Mouse (Mus musculus): ENCODE data around the gene Itgad.

Gene Itgad

GRCm38 (mm10) chr7:128243921-128244320, 89.7 kb downstream of the Itgad start:
- DNase-seq (ENCODE audit: low spot score in 2 of 2), result no peak

- no peak for DNase-seq (ENCODE audit: low spot score in 2 of 2)
These were observed 90.3 kb downstream of the Itgad start for GRCm38 (mm10) chr7:128244410-128245025.

- no peak for DNase-seq (ENCODE audit: low spot score in 2 of 2)
These were observed 91.4 kb downstream of the Itgad start for GRCm38 (mm10) chr7:128245547-128245946.

- peak; percentile 44 to 61 for DNase-seq (ENCODE audit: low spot score in 2 of 2)
These were observed 92.6 kb downstream of the Itgad start, which contains the start of gene Tgfb1i1 for GRCm38 (mm10) chr7:128246496-128247391. Gene Tgfb1i1, plus strand, starts transcription at chr7:128246812.

GRCm38 (mm10) chr7:128247443-128247842, 93.3 kb downstream of the Itgad start:
- DNase-seq (ENCODE audit: low spot score in 2 of 2), result peak; percentile 73 to 84

- no peak for DNase-seq (ENCODE audit: low spot score in 2 of 2)
These were observed 94.2 kb downstream of the Itgad start for GRCm38 (mm10) chr7:128248081-128249042.

GRCm38 (mm10) chr7:128249998-128250397, 95.8 kb downstream of the Itgad start:
- no peak for DNase-seq (ENCODE audit: low spot score in 2 of 2)

- no peak for DNase-seq (ENCODE audit: low spot score in 2 of 2)
These were observed 97.8 kb downstream of the Itgad start for GRCm38 (mm10) chr7:128251946-128252345.

GRCm38 (mm10) chr7:128252609-128253008, 98.4 kb downstream of the Itgad start:
- peak; percentile 63 to 72 for DNase-seq (ENCODE audit: low spot score in 2 of 2)

- no peak for DNase-seq (ENCODE audit: low spot score in 2 of 2)
These were observed 100.8 kb downstream of the Itgad start for GRCm38 (mm10) chr7:128254978-128255377.

- DNase-seq (ENCODE audit: low spot score in 2 of 2), result no peak
These were observed 101.6 kb downstream of the Itgad start for GRCm38 (mm10) chr7:128255757-128256156.

GRCm38 (mm10) chr7:128256783-128257334, 102.7 kb downstream of the Itgad start:
- no peak for DNase-seq (ENCODE audit: low spot score in 2 of 2)

GRCm38 (mm10) chr7:128265411-128265810, 111.2 kb downstream of the Itgad start, which contains the start of gene Slc5a2:
Gene Slc5a2, plus strand, starts transcription at chr7:128265657.
- no peak for DNase-seq (ENCODE audit: low spot score in 2 of 2)

- DNase-seq (ENCODE audit: low spot score in 2 of 2), result no peak
These were observed 111.9 kb downstream of the Itgad start for GRCm38 (mm10) chr7:128266056-128266455.

- no peak for DNase-seq (ENCODE audit: low spot score in 2 of 2)
These were observed 113.2 kb downstream of the Itgad start for GRCm38 (mm10) chr7:128267391-128267790.

GRCm38 (mm10) chr7:128267813-128268212, 113.6 kb downstream of the Itgad start:
- DNase-seq (ENCODE audit: low spot score in 2 of 2), result no peak

- DNase-seq (ENCODE audit: low spot score in 2 of 2), result no peak
These were observed 116.3 kb downstream of the Itgad start for GRCm38 (mm10) chr7:128270431-128270850.

GRCm38 (mm10) chr7:128271496-128271895, 117.3 kb downstream of the Itgad start:
- no peak for DNase-seq (ENCODE audit: low spot score in 2 of 2)
